Mouse (Mus musculus): ENCODE measurements around the gene Eef1g. TPM values are rescaled to one million over a fixed set of nuclear protein-coding genes. Genes with fewer than 3 reads are reported as not detected.

Eef1g gene
- polyA plus RNA-seq (2015; fragmentation: Nextera tagmentation; extraction: Ambion mirVana) = 383 and 461 TPM in 2 replicates

GRCm38 (mm10) chr19:8966590-8967372 is at the start of gene Eef1g:
Gene Eef1g, plus strand, starts transcription at chr19:8967041.
- Histone ChIP-seq H3K36me3 (peaks cover 62% of the 10 kb centered on the region), H3K4me2 (peak within 1 kb of the TSS; percentile 78), H3K27ac (peak within 1 kb of the TSS; percentile 95), H3K4me3 (replicated peaks) (peak within 1 kb of the TSS; percentile 82), H3K27me3 (replicated peaks) (no peaks in the 10 kb centered on the region), H3K9ac (peak within 1 kb of the TSS; percentile 87), H3K4me1 (peaks cover 6% of the 10 kb centered on the region; the same call in 1 of the 2 replicates), H3K9me3 (no peaks in the 10 kb centered on the region)
- ATAC-seq (ENCODE audit: insufficient read depth, low FRiP score, low read depth) = peak; percentile 99
- WGBS = under 1% methylated on average over 52 of the region's 52 CpGs

DNA sequence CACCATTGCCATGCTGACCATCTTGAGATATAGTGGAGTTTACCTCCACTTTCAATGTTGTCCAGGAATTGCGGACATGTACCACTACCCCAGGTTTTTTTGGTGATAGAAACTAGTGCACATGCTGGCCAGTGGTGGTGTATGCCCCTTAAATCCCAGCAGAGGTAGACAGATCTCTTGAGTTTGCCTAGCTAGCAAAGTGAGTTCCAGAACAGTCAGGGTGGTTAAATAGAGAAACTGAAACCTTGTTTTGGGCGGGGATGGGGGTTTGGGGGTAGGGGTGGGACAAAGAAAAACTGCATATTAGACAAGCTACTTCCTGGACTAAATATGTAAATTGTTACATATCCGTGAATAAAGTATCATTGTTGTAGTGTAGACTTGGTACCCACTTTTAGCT is 47.8 kb upstream of the Eef1g start:
- ATAC-seq (ENCODE audit: insufficient read depth, low FRiP score, low read depth) = no peak
- H3K4me1 ChIP-seq = peaks cover 12% of the 10 kb centered on the region; the same call in 1 of the 2 replicates
- no peak overlapping the region for H3K4me3 ChIP-seq (replicated peaks)
- 88% methylated on average over 3 of the region's 3 CpGs for WGBS
- no peak overlapping the region for H3K4me2 ChIP-seq
- H3K9me3 ChIP-seq = no peaks in the 10 kb centered on the region
- H3K36me3 ChIP-seq = peaks cover 31% of the 10 kb centered on the region
- no peak overlapping the region for H3K27ac ChIP-seq
- no peaks in the 10 kb centered on the region for H3K27me3 ChIP-seq (replicated peaks)
- H3K9ac ChIP-seq = no peak overlapping the region

- H3K9ac ChIP-seq = no peak overlapping the region
- peak overlapping the region; percentile 89 for H3K27ac ChIP-seq
- ATAC-seq (ENCODE audit: insufficient read depth, low FRiP score, low read depth) = no peak
- WGBS = 62% methylated on average over 6 of the region's 6 CpGs
- peak overlapping the region; percentile 65 for H3K4me2 ChIP-seq
- H3K9me3 ChIP-seq = no peaks in the 10 kb centered on the region
- peaks cover 24% of the 10 kb centered on the region for H3K36me3 ChIP-seq
- peak overlapping the region; percentile 79 for H3K4me3 ChIP-seq (replicated peaks)
- H3K4me1 ChIP-seq = peaks cover 12% of the 10 kb centered on the region; the same call in 1 of the 2 replicates
- no peaks in the 10 kb centered on the region for H3K27me3 ChIP-seq (replicated peaks)
Measured at GRCm38 (mm10) chr19:8919684-8920072, 47.2 kb upstream of the Eef1g start.

DNA sequence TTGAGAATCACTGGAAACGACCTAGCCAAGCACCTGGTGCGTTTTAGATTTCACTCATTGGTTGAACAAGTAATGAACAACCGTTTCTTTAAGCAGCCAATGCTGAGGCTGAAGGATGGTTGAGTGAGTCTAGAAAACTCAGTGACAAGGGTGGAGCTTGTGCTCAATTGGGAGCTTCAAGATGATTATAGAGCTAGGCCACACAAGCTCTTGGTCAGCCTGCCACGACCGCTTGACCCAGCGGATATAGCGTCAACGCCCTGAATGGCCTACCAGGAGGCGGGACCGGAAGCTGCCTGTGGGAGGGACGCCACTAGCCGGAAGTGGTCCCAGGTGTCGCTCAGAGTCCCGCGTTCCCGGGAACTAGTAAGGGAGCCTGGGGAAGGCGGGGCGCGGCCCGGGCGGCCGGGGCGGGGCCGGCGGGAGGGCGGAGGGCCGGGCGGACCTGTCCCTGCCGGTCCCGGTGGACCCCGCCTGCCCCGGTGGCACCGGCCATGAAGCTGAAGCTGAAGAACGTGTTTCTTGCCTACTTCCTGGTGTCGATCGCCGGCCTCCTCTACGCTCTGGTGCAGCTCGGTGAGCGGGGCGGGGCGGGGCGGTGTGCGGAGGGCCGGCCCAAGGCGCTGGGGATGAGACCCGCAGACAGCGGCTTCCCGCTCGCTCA is 46.6 kb upstream of the Eef1g start, which contains the start of gene B3gat3:
Gene B3gat3 (plus strand): TSS at position 302 of the 664 bp plus-strand sequence.
- peak within 1 kb of the TSS; percentile 89 for H3K27ac ChIP-seq
- no peaks in the 10 kb centered on the region for H3K27me3 ChIP-seq (replicated peaks)
- no peaks in the 10 kb centered on the region for H3K9me3 ChIP-seq
- H3K36me3 ChIP-seq = peaks cover 19% of the 10 kb centered on the region
- H3K4me2 ChIP-seq = peak within 1 kb of the TSS; percentile 65
- WGBS = 3% methylated on average over 49 of the region's 50 CpGs
- peak; percentile 97 for ATAC-seq (ENCODE audit: insufficient read depth, low FRiP score, low read depth)
- peaks cover 12% of the 10 kb centered on the region; the same call in 1 of the 2 replicates for H3K4me1 ChIP-seq
- peak within 1 kb of the TSS; percentile 79 for H3K4me3 ChIP-seq (replicated peaks)
- H3K9ac ChIP-seq = peak within 1 kb of the TSS; percentile 64

- H3K36me3 ChIP-seq = peaks cover 17% of the 10 kb centered on the region
- peaks cover 12% of the 10 kb centered on the region; the same call in 1 of the 2 replicates for H3K4me1 ChIP-seq
- H3K4me2 ChIP-seq = peak overlapping the region; percentile 65
- H3K27me3 ChIP-seq (replicated peaks) = no peaks in the 10 kb centered on the region
- peak; percentile 17; the same call in 1 of the 2 replicates for ATAC-seq (ENCODE audit: insufficient read depth, low FRiP score, low read depth)
- peak overlapping the region; percentile 89 for H3K27ac ChIP-seq
- WGBS = under 1% methylated on average over 6 of the region's 6 CpGs
- H3K4me3 ChIP-seq (replicated peaks) = peak overlapping the region; percentile 79
- H3K9me3 ChIP-seq = no peaks in the 10 kb centered on the region
- H3K9ac ChIP-seq = peak overlapping the region; percentile 64
Measured at GRCm38 (mm10) chr19:8920836-8921291, 46.0 kb upstream of the Eef1g start.

DNA sequence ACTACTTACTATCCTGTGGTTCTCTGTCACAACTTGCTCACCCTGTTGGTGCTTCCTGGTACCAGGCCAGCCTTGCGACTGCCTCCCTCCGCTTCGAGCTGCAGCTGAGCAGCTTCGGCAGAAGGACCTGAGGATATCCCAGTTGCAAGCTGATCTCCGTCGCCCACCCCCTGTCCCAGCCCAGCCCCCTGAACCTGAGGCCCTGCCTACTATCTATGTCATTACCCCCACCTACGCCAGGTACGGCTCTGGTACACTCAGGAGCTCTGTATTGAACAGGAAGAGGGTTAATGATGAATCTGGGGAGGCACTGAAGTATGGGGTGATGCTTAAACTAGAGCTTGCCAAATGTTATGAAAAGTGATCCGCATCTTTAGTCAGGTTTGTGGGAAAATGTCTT is 45.1 kb upstream of the Eef1g start:
- H3K4me1 ChIP-seq = peaks cover 12% of the 10 kb centered on the region; the same call in 1 of the 2 replicates
- no peaks in the 10 kb centered on the region for H3K27me3 ChIP-seq (replicated peaks)
- H3K27ac ChIP-seq = no peak overlapping the region
- peaks cover 9% of the 10 kb centered on the region; the same call in 1 of the 2 replicates for H3K36me3 ChIP-seq
- H3K4me3 ChIP-seq (replicated peaks) = peak overlapping the region; percentile 79; the same call in 1 of the 2 replicates
- ATAC-seq (ENCODE audit: insufficient read depth, low FRiP score, low read depth) = no peak
- H3K9ac ChIP-seq = no peak overlapping the region
- 75% methylated on average over 9 of the region's 9 CpGs for whole genome bisulfite sequencing
- peak overlapping the region; percentile 65 for H3K4me2 ChIP-seq
- no peaks in the 10 kb centered on the region for H3K9me3 ChIP-seq

DNA sequence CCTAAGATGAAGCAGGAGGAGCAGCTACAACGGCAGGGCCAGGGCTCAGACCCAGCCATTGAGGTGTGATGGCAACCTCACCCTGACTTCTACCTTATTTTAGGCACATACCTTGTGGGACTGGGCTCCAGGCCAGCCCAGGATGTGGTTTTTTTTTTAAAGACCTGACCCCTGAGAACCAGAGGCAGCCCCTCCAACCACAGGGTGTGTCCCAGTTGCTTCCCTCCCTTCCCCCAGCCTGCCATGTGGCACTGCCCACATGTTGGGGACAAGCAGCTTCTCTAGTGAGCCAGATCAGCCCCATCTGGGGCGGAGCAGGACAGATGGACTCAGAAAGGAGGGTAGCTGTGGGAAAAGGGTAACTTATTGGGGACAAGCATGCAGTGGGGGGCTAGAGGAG is 40.1 kb upstream of the Eef1g start:
- no peak for ATAC-seq (ENCODE audit: insufficient read depth, low FRiP score, low read depth)
- H3K9ac ChIP-seq = no peak overlapping the region
- 0 out of 2 replicates have a peak, but pooled peaks cover 6% of the 10 kb centered on the region for H3K36me3 ChIP-seq
- no peak overlapping the region for H3K4me2 ChIP-seq
- no peaks in the 10 kb centered on the region for H3K27me3 ChIP-seq (replicated peaks)
- H3K9me3 ChIP-seq = no peaks in the 10 kb centered on the region
- H3K4me3 ChIP-seq (replicated peaks) = no peak overlapping the region
- peaks cover 23% of the 10 kb centered on the region for H3K4me1 ChIP-seq
- 82% methylated on average over 2 of the region's 2 CpGs for WGBS
- H3K27ac ChIP-seq = no peak overlapping the region

GRCm38 (mm10) chr19:8927891-8928525 is 38.8 kb upstream of the Eef1g start:
- H3K27me3 ChIP-seq (replicated peaks) = no peaks in the 10 kb centered on the region
- no peaks in the 10 kb centered on the region for H3K9me3 ChIP-seq
- H3K4me2 ChIP-seq = no peak overlapping the region
- H3K27ac ChIP-seq = no peak overlapping the region
- H3K4me3 ChIP-seq (replicated peaks) = no peak overlapping the region
- no peak overlapping the region for H3K9ac ChIP-seq
- H3K36me3 ChIP-seq = 0 out of 2 replicates have a peak, but pooled peaks cover 7% of the 10 kb centered on the region
- ATAC-seq (ENCODE audit: insufficient read depth, low FRiP score, low read depth) = no peak
- WGBS = 79% methylated on average over 12 of the region's 12 CpGs
- H3K4me1 ChIP-seq = peaks cover 22% of the 10 kb centered on the region

GRCm38 (mm10) chr19:8928689-8929223 is 38.1 kb upstream of the Eef1g start:
- H3K36me3 ChIP-seq = peaks cover 14% of the 10 kb centered on the region
- WGBS = 27% methylated on average over 16 of the region's 16 CpGs

DNA sequence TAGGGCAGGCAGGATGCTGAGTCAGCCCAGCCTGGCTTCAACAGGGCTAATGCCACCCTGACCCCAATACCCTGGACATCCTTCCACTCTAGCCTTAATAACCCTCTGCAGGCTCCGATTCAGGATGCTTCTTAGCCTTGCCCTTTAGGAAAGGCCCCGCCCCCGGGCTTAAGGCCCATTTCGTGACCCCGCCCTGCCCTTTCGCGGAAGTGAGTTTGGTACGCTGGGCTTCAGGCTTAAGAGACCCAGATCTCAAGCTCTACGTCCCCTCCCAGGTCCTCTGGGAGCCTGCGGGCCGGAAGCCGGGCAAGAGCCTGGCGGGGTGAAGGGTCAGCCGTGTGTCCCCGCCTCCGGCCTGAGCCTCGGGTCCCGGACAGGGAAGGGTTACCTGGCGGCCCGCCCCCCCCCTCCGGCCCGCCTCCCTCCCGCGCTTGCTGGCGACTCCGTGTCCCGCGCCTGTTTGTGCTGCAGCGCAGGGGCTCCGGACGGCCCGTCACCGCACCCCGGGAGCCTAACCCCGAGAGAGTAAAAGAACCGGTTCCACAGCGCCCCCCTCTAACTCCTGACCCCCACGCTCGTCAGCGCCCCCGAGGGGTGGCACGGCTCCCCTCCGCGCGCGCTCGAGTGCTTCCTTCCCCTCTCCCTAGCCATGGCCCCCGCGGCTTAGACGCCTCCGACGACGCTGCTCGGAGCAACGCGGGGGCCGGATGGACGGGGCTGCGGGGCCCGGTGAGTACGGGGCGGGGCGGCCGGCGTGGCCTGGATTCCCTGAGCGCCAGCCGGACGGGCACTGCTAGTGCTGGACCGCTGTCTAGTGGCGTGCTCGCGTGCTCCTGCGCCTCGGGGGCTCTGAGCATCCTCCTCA is 37.4 kb upstream of the Eef1g start, which contains the start of the genes Rom1 and Eml3:
Gene Rom1 (minus strand): TSS at position 133 of the 865 bp plus-strand sequence.
Gene Eml3 (plus strand): TSS at position 329 of the 865 bp plus-strand sequence.
- Histone ChIP-seq H3K9ac (peak within 1 kb of the TSS; percentile 54), H3K9me3 (no peaks in the 10 kb centered on the region), H3K4me2 (peak within 1 kb of the TSS; percentile 73), H3K27me3 (replicated peaks) (no peaks in the 10 kb centered on the region), H3K4me3 (replicated peaks) (peak within 1 kb of the TSS; percentile 75), H3K36me3 (peaks cover 20% of the 10 kb centered on the region), H3K4me1 (peaks cover 22% of the 10 kb centered on the region), H3K27ac (peak within 1 kb of the TSS; percentile 90)
- peak; percentile 76 for ATAC-seq (ENCODE audit: insufficient read depth, low FRiP score, low read depth)
- WGBS = 0% methylated on average over 69 of the region's 74 CpGs

More at GRCm38 (mm10) chr19:8928689-8929223, 38.1 kb upstream of the Eef1g start:
- H3K9me3 ChIP-seq = no peaks in the 10 kb centered on the region
- no peak overlapping the region for H3K9ac ChIP-seq
- peaks cover 22% of the 10 kb centered on the region for H3K4me1 ChIP-seq
- H3K27ac ChIP-seq = peak overlapping the region; percentile 90; the same call in 1 of the 2 replicates
- peak overlapping the region; percentile 73 for H3K4me2 ChIP-seq
- H3K27me3 ChIP-seq (replicated peaks) = no peaks in the 10 kb centered on the region
- ATAC-seq (ENCODE audit: insufficient read depth, low FRiP score, low read depth) = no peak
- peak overlapping the region; percentile 75 for H3K4me3 ChIP-seq (replicated peaks)

Measured in stomach, embryonic 15.5 days (tissue).